Mouse (Mus musculus) lung, adult 2 months (tissue): ENCODE measurements around the gene Rasip1.

Experiments
- CTCF ChIP-seq: fragments of 200-500 bp; IDR thresholded peaks from 2 replicates; pipeline ENCODE4 v1.5.1; 2011; ENCODE audit warnings: mild to moderate bottlenecking, low read length, control low read depth; ENCODE audit not compliant: insufficient read depth
- POLR2A ChIP-seq: fragments of 200-500 bp; IDR thresholded peaks from 2 replicates; pipeline ENCODE4 v1.6.1; 2011; ENCODE audit warnings: low read depth, mild to moderate bottlenecking, control low read depth, low read length, borderline replicate concordance; ENCODE audit errors: extremely low read depth

DNA sequence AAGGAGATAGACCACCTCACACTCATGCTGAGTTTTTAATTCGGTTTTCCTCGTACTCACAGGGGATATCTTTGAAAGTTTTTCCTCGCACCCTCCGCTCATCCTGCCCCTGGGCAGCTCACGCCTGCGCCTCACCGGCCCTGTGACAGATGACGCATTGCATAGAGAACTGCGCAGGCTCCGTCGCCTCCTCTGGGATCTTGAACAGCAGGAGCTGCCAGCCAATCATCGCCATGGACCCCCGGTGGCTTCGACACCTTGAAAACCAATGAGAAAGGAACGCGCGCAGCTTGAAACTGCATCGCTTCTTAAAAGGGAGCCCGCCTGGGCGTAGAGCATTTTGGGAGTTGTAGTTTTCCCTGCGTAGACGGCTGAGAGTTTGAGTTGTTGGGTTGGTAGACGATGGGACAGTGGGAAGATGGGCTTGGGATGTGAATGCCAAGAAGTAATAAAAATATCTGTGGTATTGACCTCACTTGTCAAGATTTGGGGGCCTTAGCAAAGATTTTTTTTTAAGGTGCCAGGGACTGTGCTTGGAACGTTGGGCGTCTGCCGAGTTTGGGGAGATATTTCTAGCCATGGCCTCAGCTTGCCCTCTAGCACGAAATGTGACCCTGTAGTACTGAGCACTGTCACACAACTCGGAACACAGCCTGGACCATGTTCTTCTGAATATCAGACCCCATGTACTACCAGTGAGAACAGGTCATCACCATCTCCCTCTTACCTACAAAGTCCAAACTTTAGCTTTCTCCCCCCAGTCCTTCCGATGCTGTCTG, 11.5 kb downstream of the Rasip1 start:
- TF ChIP-seq CTCF (no peak), POLR2A (peak; percentile 70; the same call in 1 of the 2 replicates)
